Mouse (Mus musculus) lung, postnatal 0 days (tissue): ENCODE measurements at regions not wholly inside any gene's neighbourhood (a gene's known extent, or its start where the extent isn't known, plus 50 kb on each side); places are given as distances from the start of the nearest gene placed in this dataset.

Experiments used
- CTCF ChIP-seq: IDR thresholded peaks from 2 replicates; pipeline ENCODE4 v1.5.1; 2016; ENCODE audit warnings: antibody characterized with exemption, mild to moderate bottlenecking
- EP300 ChIP-seq: IDR thresholded peaks from 2 replicates; pipeline ENCODE4 v1.6.1; 2016; ENCODE audit warnings: antibody characterized with exemption, mild to moderate bottlenecking, control low read depth

DNA sequence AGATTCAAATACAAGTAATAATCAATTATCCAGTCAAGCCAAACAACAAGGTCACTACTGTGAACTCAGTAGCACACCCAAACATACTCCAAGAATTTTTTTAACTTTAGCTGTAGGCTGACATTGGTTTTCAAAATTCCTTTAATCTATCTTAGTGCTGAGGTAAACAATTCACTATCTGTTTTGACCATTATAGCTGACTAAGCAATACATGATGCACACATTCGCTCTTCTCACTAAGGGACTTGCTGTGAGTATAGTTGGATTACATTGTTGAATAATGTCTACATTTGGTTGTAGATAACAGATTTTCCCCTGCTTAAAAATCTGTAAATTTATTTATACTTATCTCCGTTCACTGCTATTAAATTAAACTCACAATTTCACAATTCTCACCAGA, 206.7 kb downstream of the Etv1 start:
- TF ChIP-seq CTCF (no peak), EP300 (no peak)
